Mouse (Mus musculus) mouse embryonic stem cell (cell line): ENCODE results near the gene Minpp1.

Experiments
- in situ Hi-C, 2 experiments: fragments of 300-500 bp; cut with MboI; formaldehyde crosslinking; loops; 1 replicate in 1 of 2; 3 replicates in 1 of 2; pipeline ENCODE4 v1.14.3; 2019 to 2020; ENCODE audit warnings: low sequenced_read_pairs in 2 of 2, low pct_unique_long_range_greater_than_20kb in 1 of 2, mixed read lengths in 1 of 2; ENCODE audit not compliant: unreplicated experiment in 1 of 2

Gene Minpp1

DNA sequence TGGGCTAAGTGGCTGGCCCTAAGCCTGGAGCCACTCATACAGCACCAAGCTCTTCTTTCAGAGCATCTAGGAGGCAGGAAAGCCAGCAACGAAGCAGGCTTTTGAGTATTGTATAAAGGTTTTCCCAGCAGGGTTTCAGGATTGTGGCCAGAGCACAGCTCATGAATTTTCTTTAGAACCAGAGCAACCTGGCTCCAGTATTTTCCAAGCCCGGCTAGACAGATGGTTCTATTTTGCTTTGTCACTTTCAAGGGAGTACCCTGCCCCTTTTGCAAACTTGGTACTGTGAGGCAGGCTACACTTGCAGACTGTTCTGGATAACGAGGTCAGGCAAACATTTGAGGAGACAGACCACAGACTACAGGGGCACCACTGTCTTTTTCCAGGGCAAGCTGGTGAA, 69.7 kb downstream of the Minpp1 start:
- in situ Hi-C loops = no loop called here
